Mouse (Mus musculus) natural killer cell, adult 2 months (primary cell): ENCODE results near the gene Hnrnph1.
"Not testable (repeated sequence)": the region's sequence is repeated elsewhere in the genome, so short reads cannot be mapped to it uniquely, and the experiment has no call there.

Experiments used
- DNase-seq, 2 experiments: peaks; one replicate each; pipeline ENCODE4 v3.0.0; 2022; ENCODE audit warnings: low spot score in 2 of 2

The Hnrnph1 gene

DNA sequence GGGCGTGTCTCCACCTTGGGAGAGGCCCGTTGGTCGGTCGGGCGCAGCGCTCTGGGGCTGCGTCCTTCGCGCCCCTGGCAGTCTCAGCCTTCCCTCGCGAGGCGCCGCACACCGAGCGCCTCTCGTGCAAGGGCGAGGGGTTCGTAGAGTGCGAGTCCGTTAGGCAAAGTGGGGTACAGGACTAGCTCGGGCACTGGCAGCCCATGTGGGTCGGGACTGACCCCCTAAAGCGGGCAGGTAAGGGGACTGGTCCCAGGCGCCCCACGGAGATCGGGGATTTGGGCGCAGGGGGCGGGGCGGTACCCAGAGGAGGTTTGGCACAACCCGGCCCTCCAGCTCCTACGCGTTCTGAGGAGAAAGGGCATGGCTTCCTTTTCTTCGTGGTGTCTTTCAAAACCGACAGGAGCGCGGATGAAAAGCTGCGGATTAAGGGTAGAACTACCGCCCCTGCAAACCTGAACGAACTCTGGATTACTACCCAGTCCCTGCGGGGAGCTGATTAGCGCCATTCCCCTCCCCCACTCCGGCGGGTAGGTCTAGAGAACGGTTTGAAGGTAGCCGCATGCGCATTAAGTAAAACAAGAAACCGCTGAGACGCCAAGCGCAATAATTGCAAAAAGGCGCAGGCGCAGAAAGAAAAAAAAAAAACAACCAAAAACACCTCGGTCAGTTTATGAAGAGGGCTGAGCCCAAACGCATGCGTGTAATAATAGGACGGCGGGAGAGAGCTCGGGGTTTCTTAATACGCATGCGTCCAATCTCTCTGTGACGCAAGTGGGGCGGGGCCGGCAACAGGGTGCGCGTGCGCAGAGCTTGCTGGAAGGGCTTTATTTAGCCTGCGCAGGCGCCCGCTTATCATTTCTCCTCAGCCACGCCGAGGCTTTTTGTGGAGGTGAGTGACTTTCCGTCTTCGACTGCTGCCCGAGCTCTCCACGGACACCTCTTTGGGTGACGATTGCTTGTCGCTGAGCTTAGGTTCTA is at the start of gene Hnrnph1:
Hnrnph1 (plus strand) TSS at position 80 of the 981 bp plus-strand sequence.
- DNase-seq, result peak; percentile 99

DNA sequence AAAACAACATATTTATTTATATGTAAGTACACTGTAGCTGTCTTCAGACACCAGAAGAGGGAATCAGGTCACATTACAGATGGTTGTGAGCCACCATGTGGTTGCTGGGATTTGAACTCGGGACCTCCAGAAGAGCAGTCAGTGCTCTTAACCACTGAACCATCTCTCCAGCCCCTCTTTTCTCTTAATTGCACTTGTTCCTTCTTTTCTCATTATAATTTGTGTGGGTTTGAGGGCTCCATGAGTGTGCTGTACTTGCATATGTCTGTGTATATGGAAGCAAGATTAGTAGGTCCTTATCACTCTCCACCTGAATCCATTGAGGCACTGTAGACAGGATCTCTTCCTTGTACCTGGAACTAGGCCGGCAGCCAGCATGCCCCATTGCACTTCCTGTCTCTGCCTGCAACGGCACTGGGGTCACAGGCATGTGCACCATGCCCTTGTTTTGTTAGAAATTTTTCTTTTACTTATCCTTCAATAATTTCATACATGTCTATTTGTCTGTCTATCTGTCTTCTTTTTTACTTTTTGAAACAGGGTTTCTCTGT is 48.6 kb upstream of the Hnrnph1 start:
- DNase-seq, result no peak

DNA sequence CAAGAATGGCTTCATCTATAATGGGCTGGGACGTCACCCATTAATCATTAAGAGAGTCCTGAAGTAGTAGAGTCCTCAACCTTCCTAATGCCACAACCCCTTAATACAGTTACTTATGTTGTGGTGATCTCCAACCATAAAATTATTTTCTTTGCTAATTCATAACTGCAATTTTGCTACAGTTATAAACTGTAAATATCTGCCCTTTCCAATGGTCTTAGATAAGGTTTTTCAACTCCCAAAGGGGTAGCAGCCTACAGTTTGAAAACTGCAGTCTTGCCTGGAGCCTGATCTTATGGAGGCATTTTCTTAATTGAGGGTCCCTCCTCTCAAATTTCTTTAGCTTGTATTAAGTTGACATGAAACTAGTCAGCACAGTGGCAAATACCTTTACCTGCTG is 47.4 kb upstream of the Hnrnph1 start:
- no peak for DNase-seq

DNA sequence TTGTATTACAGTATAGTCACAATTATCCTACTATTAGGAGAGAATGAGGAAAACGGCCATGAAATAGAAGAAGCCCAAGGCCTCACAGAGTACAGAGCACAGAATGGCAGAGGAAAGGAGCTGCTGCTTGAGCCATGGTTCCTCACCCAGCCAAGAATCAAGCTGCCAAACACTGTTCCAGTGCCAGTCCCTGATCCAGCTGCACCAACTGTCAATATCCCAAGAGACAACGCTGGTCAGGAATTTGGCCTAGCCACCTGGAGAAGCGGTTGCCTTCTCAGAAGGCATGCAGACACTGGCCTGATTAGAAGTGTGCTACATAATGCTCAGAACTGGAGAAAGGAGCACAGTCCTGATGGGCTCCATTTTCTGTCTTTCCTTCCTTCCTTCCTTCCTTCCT is 43.6 kb upstream of the Hnrnph1 start:
- DNase-seq, result no peak

DNA sequence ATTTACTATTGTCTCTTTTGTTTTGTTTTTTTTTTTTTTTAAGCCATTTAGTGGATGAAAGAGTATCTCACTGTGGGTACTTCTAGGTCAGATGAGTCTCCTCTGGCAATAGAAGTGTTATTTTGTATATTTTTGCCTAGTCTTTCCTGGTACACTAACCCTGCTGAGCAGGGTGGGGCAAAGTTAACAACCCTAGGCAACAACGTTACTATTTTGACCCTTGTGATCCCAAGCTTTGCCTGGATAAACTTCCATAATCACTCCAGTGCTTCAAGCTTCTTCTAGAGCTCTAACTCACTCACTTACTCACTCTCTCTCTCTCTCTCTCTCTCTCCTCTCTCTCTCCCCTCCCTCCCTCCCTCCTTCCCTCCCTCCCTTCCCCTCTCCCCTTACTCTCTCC is 40.7 kb upstream of the Hnrnph1 start:
- DNase-seq, result no peak

DNA sequence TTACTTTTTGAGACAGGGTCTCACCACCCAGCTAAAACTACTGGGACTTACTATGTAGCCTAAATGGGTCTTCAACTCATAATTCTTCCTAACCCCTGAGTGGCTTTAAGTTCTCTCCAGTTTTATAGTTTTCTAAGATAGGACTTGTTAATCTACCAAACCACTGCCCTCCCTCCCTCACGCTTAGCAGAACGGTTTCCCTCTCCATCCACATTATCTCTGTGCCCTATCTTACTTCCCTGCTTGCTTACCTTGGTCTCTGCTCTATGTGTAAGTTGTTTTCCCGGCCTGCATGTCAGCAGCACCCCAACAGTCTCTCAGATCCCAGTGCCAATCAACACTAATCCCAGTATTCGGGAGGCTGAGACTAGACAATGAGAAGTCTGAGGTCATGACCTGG is 39.9 kb upstream of the Hnrnph1 start:
- no peak for DNase-seq

DNA sequence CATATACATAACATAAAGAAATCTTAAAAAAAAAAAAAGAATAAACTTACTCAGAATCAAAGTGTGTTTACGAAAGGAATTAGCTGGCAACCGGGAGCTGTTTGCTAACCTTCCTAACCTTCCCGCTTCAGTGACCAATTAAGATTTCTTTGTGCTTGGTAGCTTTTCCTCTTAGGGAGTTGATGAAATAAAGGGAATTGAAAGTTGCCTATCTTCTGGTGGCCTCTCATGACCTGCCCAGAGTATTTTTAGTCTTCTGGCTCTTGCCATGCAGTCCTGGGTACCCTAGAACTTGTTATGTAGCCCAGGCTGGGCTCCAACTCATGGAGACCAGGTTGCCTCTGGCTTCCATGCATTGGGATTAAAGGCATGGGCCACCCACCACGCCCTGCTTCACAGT is 31.3 kb upstream of the Hnrnph1 start:
- DNase-seq, result no peak

DNA sequence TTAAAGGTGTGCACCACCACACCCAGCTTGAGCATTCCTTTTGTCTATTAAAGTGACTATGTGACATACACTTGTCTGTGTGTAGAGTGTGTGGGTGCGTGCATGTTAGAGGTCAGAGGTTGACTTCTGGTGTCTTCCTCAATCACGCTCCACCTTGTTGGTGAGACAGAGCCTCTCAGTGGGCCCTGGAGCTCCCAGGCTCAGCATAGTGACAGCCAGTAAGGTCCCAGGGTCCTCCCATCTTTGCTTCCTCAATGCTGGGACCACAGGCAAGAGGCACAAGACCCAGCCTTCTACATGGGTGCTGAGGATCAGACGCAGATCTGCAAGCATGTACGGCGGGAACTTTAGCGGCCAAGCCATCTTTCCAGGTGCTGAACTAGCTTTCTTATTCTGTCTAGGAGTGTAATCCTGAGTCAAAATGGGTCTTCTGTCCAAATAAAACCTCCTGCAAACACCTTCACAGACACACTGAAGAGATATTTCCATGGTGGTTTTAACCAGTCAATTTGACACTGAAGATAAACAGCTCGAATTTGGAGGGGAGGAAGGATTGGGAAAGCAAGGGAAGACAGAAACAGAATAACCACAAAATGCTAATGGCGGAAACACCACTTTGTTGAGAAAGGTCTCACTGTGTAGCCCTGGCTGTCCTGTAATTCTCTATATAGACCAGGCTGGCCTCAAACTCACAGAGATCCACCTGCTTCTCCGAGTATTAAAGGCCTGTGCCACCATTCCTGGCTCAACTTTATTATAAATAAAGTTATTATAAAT is 30.3 kb upstream of the Hnrnph1 start:
- DNase-seq, result no peak

DNA sequence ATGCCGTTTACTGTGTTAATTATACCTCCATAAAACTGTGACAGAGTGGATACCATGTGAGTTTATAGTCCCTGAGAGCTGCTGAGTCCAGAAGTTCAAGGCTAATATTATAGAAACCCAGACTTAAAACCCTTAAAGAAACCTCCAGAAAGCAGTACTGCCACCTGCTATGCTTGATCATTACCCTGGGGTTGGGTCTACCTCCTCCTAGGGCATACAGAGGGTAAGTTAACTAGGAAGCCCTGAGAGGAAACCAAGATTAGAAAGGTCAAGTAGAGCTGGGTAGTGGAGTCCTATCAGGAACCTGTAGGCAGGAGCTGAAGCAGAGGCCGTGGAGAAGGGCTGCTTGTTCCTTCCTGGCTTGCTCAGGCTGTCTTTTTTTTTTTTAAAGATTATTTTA is 24.6 kb upstream of the Hnrnph1 start:
- DNase-seq, result no peak

DNA sequence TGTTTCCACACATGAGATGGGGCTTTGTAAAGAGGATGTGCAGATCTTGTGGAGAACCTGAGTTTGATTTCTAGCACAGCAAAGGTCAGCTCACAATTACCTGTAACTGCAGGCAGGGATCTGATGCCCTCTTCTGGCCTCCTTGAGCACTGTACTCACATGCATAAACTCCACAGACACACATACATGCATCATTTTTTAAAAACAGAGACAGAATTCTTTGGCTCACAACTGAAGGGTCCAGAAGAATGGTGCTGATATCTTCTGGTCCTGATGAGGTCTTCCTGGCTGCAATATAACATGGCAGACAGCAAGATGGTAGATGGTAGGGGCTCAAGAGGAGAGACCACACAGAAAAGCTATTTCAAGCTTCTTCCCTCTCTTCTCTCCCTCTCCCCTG is 22.6 kb upstream of the Hnrnph1 start, which contains the start of gene Cby3:
Cby3 (plus strand) TSS at position 301 of the 400 bp plus-strand sequence.
- no peak for DNase-seq

DNA sequence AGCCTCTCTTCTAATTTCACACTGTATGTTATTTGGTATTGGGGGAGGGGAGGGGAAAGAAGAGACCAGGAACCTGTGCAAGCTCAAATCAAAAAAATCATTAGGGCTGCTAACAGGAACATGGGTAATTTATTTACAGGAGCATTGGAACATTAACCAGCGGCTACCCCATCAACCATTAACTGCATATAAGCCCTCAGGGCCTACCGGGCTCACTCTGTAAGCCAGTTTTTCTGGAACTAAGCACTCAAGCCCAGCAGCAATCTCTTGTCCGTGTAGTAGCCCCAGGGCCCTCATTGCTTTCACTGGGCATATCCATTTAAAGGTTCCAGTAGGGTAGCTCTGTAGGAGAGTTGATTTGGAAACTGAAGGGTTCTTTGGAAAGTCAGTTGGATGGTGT is 21.9 kb upstream of the Hnrnph1 start:
- DNase-seq, result no peak

DNA sequence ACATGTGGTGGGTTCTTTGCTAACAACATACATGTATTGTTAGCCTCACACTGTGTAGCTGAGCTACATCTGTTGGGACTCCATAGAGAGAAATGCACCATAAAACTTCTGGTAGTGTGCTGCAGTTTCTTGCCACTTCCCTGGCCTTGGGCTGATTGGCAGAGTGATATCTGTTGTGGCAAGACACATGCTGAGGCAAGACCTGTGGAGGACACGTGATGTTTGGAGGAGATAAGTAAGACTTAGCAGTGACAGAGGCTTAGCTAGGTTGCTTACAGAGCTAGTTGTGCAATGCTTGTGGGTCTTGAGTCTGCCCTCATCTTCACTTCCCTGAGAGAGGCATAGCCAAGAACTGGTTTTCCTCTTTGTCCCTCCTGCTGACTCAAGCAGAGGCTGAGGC is 21.4 kb upstream of the Hnrnph1 start:
- DNase-seq, result no peak

DNA sequence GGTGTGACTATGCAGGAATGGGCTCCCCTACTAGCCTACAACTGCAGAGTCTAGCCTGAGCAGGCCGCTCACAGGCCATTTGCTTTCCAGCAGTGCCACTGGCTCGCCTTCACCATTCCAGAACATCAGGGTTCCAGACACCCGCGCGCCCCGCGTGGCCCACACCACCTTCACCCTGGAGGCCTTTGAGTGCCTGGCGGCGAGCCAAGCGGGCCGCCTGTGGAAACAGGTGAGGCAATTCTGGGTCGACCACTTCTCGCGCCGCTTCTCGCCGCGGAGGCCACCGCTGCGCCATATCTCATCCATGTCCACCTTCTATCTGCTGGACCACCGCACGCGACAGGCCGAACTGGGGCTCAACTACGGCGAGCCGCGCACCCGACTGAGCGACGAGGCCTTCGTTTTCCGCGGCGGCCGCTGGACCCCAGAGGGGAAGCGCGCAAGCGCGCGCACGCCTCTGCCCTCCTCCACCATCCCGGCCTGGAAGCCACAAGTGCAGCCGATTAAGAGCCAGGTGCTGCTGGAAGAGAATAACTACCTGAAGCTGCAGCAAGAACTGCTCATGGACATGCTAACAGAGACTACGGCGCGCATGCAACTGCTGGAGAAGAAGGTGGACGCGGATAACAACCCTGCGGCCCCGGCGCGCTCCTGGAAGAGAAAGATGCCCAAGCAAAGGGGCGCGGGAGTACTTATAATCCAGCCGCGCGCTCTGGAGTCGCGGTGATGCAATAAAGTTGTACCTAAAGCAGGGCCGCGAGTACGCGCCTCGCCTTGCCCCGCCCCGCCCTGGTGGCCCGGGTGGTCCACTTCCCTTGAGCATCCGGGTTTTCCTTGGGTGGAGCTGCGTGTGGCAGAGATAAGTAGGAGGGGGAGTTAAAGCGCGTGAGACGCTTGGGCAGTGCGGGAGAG is 17.6 kb upstream of the Hnrnph1 start:
- DNase-seq, result no peak

DNA sequence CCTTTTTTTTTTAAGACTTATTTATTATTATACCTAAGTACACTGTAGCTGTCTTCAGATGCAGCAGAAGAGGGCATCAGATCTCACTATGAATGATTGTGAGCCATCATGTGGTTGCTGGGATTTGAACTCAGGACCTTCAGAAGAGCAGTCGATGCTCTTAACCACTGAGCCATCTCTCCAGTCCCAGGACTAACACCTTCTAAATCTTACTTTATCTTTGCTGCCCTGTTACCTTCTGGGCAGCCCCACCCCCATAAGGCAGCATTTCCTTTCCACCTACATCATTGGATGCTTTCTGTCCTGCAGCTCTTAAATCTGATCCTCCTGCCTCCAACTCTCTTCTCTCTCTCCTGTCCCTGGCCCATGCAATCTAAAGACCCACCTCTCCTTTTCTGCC is 15.5 kb upstream of the Hnrnph1 start:
- DNase-seq, result not testable (repeated sequence)

DNA sequence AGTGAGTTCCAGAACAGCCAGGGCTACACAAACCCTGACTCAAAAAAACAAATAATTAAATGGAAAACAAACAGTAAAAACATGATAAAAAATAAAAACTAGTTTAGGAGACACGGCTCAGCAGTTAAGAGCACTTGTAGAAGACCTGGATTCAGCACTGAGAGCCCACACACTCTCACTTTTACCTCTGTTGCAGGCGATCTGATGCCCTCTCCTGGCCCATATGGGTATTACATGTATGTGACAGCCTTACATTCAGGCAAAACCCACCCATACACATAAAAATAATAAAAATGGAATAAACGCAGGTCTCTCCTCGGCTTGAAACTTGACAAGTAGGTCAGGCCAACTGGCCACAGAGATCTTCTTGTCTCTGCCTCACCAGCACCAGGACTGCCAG is 12.2 kb upstream of the Hnrnph1 start:
- DNase-seq, result peak; percentile 67 to 80

DNA sequence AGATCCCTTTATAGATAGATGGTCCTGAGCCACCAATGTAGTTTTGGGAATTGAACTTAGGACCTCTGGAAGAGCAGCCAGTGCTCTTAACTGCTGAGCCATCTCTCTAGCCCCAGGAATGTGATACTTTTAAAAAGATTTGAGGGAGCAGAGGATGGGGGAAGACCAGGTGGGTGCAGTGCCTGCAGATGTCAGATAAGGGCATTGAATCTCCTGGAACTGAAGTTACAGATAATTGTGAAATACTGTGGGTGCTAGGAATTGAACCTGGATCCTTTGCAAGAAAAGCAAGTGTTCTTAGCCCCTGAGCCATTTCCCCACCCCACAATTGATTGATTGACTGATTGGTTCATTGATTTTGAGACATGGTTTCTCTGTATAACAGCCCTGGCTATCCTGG is 11.5 kb upstream of the Hnrnph1 start:
- DNase-seq, result no peak

DNA sequence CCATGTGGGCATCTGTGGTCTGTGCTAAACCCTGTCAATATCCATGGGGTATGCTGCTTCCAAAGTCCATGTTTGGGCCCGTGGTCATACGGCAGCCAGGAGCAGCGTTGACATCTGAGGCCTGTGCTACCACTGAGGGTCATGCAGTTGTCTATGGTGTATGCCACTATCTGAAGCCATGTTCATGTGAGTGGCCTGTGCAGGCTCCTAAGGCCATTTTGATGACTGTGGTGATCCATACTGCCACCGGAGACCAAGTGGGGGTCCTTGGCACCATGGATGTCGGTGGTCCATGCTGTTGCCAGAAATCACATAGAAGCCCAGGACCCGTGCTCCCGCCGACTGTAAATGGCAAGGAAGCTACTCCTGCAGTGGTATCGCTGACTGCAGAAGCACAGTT is 9.3 kb upstream of the Hnrnph1 start:
- no peak for DNase-seq

DNA sequence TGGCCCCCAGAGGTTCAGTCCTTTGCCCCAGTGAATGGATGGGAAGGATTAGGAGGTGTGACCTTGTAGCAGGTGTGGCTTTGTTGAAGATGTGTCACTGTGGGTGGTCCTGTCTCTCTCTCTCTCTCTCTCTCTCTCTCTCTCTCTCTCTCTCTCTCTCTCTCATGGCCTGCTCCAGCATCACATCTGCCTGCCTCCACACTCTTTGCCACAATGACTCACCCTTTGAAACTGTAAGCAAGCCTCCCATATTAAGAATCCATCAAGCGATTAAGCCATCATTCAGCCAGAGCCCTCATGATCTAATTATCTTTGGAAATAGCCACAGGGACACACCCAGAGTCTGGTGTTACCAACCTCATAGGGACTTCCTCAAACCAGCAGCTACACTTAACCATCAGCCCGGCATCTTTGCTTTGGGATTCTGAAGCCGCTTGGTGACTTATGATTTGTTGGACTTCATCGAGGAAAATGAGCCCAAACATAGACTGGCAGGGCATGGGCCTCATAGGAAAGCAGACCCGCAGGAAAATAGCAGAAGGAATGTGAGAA is 7.4 kb upstream of the Hnrnph1 start:
- DNase-seq, result no peak

DNA sequence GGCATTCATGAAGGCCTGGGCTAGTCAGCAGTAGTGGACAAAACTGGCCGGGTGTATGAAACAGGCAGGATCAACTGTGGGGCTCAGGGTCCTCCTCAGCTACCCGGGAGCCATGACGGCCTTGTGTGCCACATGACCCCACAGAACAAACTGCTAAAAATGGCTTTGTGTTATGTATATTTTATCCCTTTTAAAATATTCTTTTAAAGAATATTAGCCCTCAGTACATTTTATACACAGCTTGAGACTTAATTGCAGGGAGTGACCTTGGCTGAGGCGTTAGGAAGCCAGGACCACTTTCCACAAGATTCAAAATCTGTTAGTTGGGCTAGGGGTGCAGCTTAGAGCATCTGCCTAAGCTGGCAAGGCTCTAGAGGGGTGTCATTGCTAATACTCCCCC is 5.8 kb upstream of the Hnrnph1 start:
- DNase-seq, result no peak

DNA sequence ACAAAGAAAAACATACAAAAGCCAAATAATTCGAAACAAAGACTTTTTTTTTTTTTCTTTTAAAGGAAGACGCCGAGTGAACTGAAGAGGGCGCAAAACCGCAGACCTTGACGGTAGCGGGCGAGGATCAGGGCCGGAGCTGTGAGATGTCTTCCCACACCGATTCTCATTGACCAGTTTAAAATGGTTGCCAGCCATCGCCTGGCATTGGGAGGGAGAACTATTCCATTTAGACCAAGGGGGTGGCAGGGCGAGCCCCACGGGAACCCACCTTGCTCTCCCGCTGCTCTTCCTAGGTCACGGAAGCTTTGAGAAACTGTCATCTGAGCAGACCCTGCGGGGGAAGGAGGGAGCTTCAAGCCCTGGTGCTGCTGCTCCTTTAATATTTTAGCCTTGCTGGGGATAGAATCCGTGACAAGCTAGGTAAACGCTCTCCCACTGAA is 5.4 kb upstream of the Hnrnph1 start:
- DNase-seq, result peak; percentile 59 to 66

DNA sequence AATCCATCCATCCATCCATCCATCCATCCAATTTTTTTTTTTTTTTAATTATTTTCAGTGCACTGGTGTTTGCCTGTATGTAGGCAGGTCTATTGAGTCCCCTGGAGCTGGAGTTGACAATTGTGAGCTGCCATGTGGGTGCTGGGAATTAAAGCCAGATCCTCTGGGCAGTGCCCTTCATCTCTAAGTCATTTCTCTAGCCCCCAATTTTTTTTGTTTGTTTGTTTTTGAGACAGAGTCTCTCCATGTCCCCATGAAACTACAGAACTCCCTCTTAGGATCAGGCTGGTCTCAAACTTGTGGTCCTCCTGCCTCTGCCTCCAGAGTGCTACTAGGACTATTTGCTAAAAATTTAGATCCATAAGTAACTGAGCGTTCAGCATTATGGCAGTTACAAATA is 4.9 kb upstream of the Hnrnph1 start:
- DNase-seq, result no peak
